Mouse (Mus musculus): ENCODE results near the gene Resf1.

- TF ChIP-seq CTCF (IDR thresholded peaks at IDR 0.05), result no peak
- no peak for TF ChIP-seq EP300 (IDR thresholded peaks at IDR 0.05)
These were observed 5.7 kb downstream of the Resf1 start for GRCm38 (mm10) chr6:149314918-149315317.
